Mouse (Mus musculus) large intestine, adult 2 months (tissue): Measurements from ENCODE around the gene Abcc4. TPM values are rescaled to one million over a fixed set of nuclear protein-coding genes. Genes with fewer than 3 reads are reported as not detected.

Source experiments
- DNase-seq: peaks from one replicate; pipeline ENCODE4 v3.0.0-alpha.2; 2012; ENCODE audit warnings: low read depth, low spot score
- WGBS: fragments of 180-500 bp; shearing (Covaris S2); methylation state at CpG from one replicate; pipeline ENCODE4 v1.1.7; 2018; 5-methylcytosine and 5-hydroxymethylcytosine counted together
- polyA plus RNA-seq: library from polyadenylated mRNA; depleted of rRNA; stranded (reverse); fragments of >200 nt; gene quantifications from 2 replicates; pipeline ENCODE4 v1.2.3, GENCODE M21; 2012; rRNA removed

Gene Abcc4
- polyA plus RNA-seq, 1 experiment, result 1.8 TPM

DNA sequence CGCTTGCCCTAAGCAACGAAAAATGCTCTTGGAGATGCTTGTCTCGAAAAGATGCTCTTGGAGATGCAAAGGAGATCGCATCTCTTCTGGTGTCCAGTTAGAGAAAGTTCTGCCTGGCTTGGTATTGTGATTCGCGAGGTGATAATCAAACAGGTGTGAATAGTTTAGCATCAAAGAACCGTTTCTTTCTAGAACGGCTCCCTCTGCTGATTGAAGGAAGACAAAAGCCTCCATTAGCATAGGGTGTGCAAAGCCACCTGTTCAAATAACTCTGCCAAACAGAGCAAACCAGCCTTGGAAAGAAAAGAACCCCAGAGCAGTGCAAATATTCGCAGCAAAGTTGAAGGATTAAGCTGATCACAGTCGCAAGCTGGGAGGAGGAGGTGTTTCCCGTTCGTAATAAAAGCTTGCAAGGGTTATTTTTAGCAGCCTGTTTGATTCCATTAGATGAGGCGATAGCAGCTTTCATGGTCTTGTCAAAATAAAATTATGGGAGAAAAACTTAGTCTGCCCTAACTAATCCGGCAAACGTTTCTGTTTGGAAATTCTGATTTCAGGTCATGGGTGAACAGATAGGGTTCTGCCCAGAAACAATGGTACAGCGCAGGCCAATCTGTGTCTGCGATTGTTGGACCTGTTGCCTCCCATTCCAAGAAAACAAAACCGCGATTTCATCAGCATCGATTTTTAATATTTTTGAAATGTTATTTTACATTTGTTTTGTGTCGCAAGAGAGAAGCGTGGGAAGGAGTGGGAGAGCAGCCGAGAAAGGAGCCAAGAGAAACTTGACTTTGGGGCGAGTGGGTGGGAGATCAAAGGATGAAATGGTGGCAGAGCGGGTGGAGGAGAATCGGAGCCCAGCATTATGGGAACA, 231.6 kb downstream of the Abcc4 start:
- 16% methylated on average over 26 of the region's 26 CpGs for WGBS
- DNase-seq, result peak; percentile 14

GRCm38 (mm10) chr14:118473831-118474193, 232.2 kb downstream of the Abcc4 start:
- under 1% methylated on average over 37 of the region's 37 CpGs for WGBS

GRCm38 (mm10) chr14:118473188-118473830, 232.7 kb downstream of the Abcc4 start:
- 15% methylated on average over 20 of the region's 20 CpGs for WGBS
- peak; percentile 6 for DNase-seq

More at GRCm38 (mm10) chr14:118473831-118474193, 232.2 kb downstream of the Abcc4 start:
- no peak for DNase-seq

DNA sequence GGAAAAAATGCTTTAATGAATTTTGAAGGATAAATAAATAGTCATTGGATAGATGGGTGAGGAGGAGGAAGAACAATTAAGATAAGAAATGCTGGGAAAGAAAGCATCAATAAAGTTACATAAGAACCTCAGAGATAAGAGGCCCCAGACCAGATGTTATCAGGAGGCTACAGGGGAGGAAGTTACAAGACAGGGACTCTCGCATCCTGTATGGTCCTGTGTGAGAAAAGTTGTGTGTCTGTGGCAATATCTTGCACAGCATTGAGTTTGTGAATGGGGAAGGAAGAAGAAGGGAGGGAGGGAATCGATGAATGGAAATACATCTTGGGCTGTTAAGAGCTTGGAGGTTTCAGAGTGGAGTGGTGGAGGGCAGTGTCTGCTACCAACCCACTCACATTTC, 240.7 kb downstream of the Abcc4 start:
- WGBS, result 60% methylated on average over 2 of the region's 2 CpGs
- no peak for DNase-seq

GRCm38 (mm10) chr14:118464401-118464800, 241.6 kb downstream of the Abcc4 start:
- no peak for DNase-seq
- WGBS, result 90% methylated on average over 3 of the region's 3 CpGs

DNA sequence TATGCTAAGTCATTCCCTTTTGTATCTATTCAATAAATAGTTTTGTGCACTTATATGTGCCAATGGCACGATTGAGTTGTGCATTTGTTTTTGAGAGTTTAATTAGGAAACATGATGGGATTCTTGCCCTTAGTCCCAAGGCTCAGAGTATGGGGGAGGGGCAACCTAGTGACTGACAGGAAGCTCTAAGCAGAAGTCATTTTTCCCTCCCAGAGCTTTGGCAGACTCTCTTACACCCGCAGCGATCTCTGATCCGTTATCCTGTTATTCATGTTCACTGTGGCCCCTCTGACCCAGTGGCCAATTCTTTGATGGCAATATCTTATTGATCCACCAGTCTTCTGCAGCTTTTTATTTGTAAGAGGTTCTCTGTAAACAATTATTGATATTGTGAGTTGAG, 253.4 kb downstream of the Abcc4 start:
- no peak for DNase-seq
- WGBS, result 67% methylated on average over 4 of the region's 4 CpGs

DNA sequence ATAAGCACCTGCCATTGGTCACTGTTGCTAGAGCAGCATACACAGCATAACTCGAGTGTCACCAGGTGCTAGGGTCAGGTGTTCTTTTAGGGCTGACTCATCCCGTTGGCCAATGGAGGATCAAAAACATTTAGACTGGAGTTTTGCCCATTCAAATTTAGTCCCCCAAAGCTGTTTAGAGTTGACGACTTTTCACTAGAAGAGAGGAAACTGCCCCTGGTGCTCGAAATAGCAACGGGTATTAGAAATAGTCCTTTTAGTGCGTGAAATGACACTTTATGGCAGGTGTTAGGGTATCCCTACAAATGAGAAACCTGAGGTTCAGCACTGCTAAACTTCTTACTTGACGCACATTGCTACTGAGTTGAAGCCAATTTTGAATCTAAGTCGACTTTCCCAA, 265.9 kb downstream of the Abcc4 start:
- no peak for DNase-seq
- 63% methylated on average over 8 of the region's 8 CpGs for WGBS

DNA sequence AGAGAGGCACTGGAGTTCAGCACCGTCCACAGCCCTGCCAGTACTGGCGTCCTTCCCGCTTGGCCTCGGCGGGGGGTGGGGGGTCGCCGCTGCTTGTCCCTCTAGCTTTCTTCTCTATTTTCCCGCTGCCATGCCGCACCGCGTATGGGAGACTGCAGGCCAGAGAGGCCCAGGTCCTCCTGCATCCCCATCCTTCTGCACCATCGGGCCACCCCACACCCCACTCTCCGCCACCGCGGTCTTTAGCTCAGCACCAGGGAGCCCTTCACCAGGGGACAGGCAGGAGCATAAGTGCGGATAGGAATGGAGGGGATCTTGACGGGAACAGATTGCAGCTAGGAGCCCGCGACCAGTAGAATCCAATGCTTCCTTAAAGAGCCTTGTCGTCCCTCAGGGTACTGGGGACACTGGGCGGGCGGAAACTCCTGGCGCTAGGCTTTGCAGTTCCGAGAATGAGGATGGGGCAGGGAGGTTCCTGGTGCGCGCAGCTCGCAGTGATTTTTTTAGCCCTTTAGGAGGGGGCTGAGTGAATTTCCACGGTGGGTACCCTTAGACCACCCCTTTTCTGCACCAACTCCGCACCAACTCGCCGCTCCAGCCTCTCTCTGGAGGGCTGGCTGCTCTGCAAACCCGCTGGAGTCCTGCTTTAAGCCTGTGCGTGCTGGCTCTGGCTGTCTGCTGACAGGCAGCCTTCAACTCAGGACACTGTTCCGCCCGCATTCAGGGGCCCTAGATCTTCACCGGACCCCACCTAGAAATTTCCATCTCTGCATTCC, 268.7 kb downstream of the Abcc4 start:
- 3% methylated on average over 36 of the region's 36 CpGs for WGBS
- no peak for DNase-seq

GRCm38 (mm10) chr14:118436791-118437155, 269.2 kb downstream of the Abcc4 start:
- DNase-seq, result no peak
- 1% methylated on average over 31 of the region's 31 CpGs for WGBS

GRCm38 (mm10) chr14:118435676-118436330, 270.2 kb downstream of the Abcc4 start:
- WGBS, result 34% methylated on average over 12 of the region's 12 CpGs
- no peak for DNase-seq

GRCm38 (mm10) chr14:118434842-118435241, 271.2 kb downstream of the Abcc4 start:
- no peak for DNase-seq
- 81% methylated on average over 4 of the region's 4 CpGs for WGBS

DNA sequence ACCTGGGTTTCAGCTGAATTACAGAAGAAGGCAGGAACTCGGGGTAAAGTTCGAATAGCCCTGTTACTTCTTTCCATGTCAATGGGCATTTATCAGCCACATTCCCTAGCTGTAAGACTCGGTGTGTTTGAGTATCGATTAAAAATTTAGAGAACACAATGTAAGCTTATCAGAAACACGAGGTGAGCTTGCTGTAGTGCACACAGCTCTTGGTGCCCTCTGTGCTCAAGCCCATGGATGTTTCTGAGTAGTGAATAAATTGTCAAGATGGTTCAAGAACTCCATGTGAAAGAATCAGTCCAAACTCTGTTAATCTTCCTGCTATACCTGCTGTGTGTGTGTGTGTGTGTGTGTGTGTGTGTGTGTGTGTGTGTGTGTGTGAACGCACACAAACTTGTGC, 272.2 kb downstream of the Abcc4 start:
- whole genome bisulfite sequencing, result 60% methylated on average over 6 of the region's 6 CpGs
- DNase-seq, result no peak

Other genes with a start within 250 kb of the Abcc4 start
- 0.22 and 0.63 TPM in 2 replicates for gene Cldn10, start 81.7 kb upstream of the Abcc4 start, polyA plus RNA-seq
- 1.8 and 3.0 TPM in 2 replicates for gene Dzip1, start 219.2 kb upstream of the Abcc4 start, polyA plus RNA-seq
- 19.2 and 22.8 TPM in 2 replicates for gene Dnajc3, start 231.8 kb upstream of the Abcc4 start, polyA plus RNA-seq